Mouse (Mus musculus) heart, adult 2 months (tissue): ENCODE measurements around the gene Ctsa. TPM values are rescaled to one million over a fixed set of nuclear protein-coding genes. Genes with fewer than 3 reads are reported as not detected.
"Not testable (repeated sequence)": the region's sequence is repeated elsewhere in the genome, so short reads cannot be mapped to it uniquely, and the experiment has no call there.

ENCODE experiments used
- DNase-seq, 2 experiments: peaks; one replicate each; pipeline ENCODE4 v3.0.0; 2021
- H3K27ac ChIP-seq: fragments of 200-600 bp; 2 replicates; pipeline ENCODE4 v1.8.1; 2022
- H3K27me3 ChIP-seq: fragments of 200-500 bp; 2 replicates; pipeline ENCODE4 v1.6.1; 2012; ENCODE audit warnings: mild to moderate bottlenecking, low read length, inconsistent platforms, mixed read lengths; ENCODE audit not compliant: control insufficient read depth, insufficient read depth
- H3K36me3 ChIP-seq: fragments of 200-500 bp; 2 replicates; pipeline ENCODE4 v1.6.1; 2012; ENCODE audit warnings: low read length, inconsistent platforms; ENCODE audit not compliant: control insufficient read depth, insufficient read depth
- H3K4me1 ChIP-seq: fragments of 200-500 bp; 2 replicates; pipeline ENCODE4 v1.6.1; 2011; ENCODE audit warnings: low read length; ENCODE audit not compliant: control insufficient read depth, insufficient read depth
- H3K4me3 ChIP-seq: fragments of 200-600 bp; 2 replicates; pipeline ENCODE4 v1.8.1; 2022
- H3K79me2 ChIP-seq: fragments of 200-500 bp; replicated peaks from 2 replicates; pipeline ENCODE4 v1.6.1; 2012; ENCODE audit warnings: mild to moderate bottlenecking, inconsistent platforms, low read length, moderate library complexity, mixed read lengths; ENCODE audit not compliant: control insufficient read depth, insufficient read depth
- H3K9ac ChIP-seq: fragments of 200-500 bp; 2 replicates; pipeline ENCODE4 v1.6.1; 2012; ENCODE audit warnings: low read depth, mild to moderate bottlenecking, control low read depth, inconsistent platforms, low read length, mixed read lengths
- CTCF ChIP-seq: fragments of 200-600 bp; IDR thresholded peaks from 2 replicates; pipeline ENCODE4 v1.8.1; 2022; ENCODE audit warnings: antibody characterized with exemption, mild to moderate bottlenecking, moderate library complexity
- EP300 ChIP-seq: fragments of 200-500 bp; IDR thresholded peaks from 2 replicates; pipeline ENCODE4 v1.6.1; 2011; ENCODE audit warnings: low read depth, low read length, control low read depth; ENCODE audit not compliant: insufficient read depth
- POLR2A ChIP-seq: fragments of 200-500 bp; IDR thresholded peaks from 2 replicates; pipeline ENCODE4 v1.6.1; 2011; ENCODE audit warnings: mild to moderate bottlenecking, low read depth, low read length, control low read depth; ENCODE audit not compliant: insufficient read depth
- WGBS: fragments of 180-500 bp; shearing (Covaris S2); methylation state at CpG from one replicate; pipeline ENCODE4 v1.1.7; 2018; 5-methylcytosine and 5-hydroxymethylcytosine counted together
- intact Hi-C: fragments of 180-260 bp; cut with DNase I; formaldehyde crosslinking; loops from one replicate; pipeline ENCODE4 v1.15.1; 2025
- polyA plus RNA-seq: library from polyadenylated mRNA; depleted of rRNA; stranded (reverse); fragments of >200 nt; gene quantifications from 2 replicates; pipeline ENCODE4 v1.2.3, GENCODE M21; 2012
- total RNA-seq, 2 experiments: library from RNA; stranded (reverse); gene quantifications; 2 replicates each; pipeline ENCODE4 v1.2.3; 2021

Gene Ctsa
- total and polyA plus RNA-seq, 3 experiments, result 94.3 to 200 (median 99.8) TPM

DNA sequence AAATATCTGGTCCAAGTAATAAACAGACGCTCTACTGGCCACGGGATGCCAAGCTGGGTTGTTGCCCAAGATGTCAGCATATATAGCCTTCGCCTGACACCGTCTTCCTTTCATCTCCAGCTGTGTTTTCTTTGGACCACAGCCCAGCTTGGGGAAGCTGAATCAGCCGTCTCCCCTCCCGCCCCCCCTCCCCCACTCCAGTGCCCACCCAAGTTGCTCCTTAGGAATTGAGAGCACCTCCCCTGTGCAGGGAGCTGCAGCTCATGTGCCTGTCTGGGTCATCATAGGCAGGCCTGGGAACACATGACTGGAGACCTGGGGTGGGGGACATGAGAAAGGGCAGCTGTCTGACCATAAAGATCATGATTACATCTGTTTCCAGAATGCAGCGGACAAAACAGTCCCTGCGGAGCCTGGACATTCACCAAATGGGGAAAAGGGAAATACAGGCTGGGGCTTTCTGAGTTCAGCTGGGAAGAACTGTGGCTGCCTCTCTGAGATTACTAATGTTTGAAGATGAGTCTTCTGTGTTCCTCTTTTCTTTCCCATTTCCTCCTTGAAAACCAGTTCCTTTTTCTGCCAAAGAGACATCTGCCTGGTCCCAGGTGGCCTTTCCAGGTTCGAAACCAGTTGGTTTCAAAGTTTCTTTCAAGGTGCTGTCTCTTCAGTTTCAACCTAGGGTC lies 29.6 kb downstream of the Ctsa start:
- intact Hi-C loops, result no loop called here
- no peaks in the 10 kb centered on the region for H3K79me2 ChIP-seq

DNA sequence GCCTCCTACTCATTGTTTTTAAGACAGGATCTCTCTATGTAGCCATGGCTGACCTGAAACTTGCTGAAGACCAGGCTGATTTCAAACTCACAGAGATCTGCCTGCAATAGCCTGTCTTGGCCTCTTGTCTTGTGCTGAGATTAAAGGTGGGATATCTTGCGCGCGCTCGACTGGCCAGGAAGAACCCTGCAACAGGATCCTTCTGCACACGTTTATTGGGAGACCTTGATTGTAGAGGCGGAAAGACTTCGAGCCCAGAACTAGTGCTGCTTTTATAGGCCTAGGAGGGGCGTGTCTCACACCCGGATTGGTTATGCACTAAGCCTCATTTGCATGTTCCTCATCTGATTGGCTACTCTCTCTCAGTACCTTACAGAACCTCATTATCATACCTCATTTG lies 30.7 kb downstream of the Ctsa start:
- intact Hi-C loops, H3K9ac ChIP-seq, H3K27me3 ChIP-seq, H3K4me3 ChIP-seq, H3K27ac ChIP-seq, DNase-seq, H3K36me3 ChIP-seq, H3K79me2 ChIP-seq: not testable (repeated sequence)
- H3K4me1 ChIP-seq, result peaks cover 16% of the 10 kb centered on the region
- 95% methylated on average over 8 of the region's 9 CpGs for WGBS

More for the DNA sequence above, 29.6 kb downstream of the Ctsa start:
- 14% methylated on average over 9 of the region's 9 CpGs for WGBS
- peak; percentile 66 to 77 for DNase-seq
- peaks cover 16% of the 10 kb centered on the region for H3K4me1 ChIP-seq
- no peaks in the 10 kb centered on the region for H3K36me3 ChIP-seq
- H3K27me3 ChIP-seq, result no peaks in the 10 kb centered on the region
- no peak overlapping the region for H3K4me3 ChIP-seq
- no peak overlapping the region for H3K9ac ChIP-seq
- peak overlapping the region; percentile 62 for H3K27ac ChIP-seq
- TF ChIP-seq CTCF (no peak), EP300 (no peak), POLR2A (no peak)

DNA sequence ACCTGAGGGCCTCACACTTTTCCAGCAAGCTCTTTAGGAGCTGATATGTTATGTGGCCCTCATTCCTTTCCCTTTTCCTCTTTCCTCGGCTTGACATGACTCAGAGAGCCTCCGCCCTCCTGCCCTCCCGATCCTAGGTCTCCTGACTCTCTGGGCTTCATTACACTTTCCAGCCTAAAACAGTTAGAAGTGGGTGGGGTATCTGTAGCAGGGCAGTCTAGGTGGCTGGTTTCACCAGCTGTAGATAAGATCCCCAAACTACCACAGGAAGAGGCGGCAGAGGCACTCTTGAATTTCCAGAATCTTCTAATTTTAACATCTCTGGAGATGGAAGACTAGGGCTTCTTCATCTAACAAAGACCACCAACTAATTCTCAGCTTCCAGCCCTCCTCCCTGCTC lies 31.9 kb downstream of the Ctsa start:
- H3K4me3 ChIP-seq, result no peak overlapping the region
- no peaks in the 10 kb centered on the region for H3K79me2 ChIP-seq
- WGBS, result 63% methylated on average over 4 of the region's 4 CpGs
- peaks cover 16% of the 10 kb centered on the region for H3K4me1 ChIP-seq
- H3K27me3 ChIP-seq, result no peaks in the 10 kb centered on the region
- H3K9ac ChIP-seq, result no peak overlapping the region
- intact Hi-C loops, result no loop called here
- TF ChIP-seq POLR2A (no peak), EP300 (no peak), CTCF (no peak)
- H3K36me3 ChIP-seq, result no peaks in the 10 kb centered on the region
- DNase-seq, result no peak
- H3K27ac ChIP-seq, result no peak overlapping the region

DNA sequence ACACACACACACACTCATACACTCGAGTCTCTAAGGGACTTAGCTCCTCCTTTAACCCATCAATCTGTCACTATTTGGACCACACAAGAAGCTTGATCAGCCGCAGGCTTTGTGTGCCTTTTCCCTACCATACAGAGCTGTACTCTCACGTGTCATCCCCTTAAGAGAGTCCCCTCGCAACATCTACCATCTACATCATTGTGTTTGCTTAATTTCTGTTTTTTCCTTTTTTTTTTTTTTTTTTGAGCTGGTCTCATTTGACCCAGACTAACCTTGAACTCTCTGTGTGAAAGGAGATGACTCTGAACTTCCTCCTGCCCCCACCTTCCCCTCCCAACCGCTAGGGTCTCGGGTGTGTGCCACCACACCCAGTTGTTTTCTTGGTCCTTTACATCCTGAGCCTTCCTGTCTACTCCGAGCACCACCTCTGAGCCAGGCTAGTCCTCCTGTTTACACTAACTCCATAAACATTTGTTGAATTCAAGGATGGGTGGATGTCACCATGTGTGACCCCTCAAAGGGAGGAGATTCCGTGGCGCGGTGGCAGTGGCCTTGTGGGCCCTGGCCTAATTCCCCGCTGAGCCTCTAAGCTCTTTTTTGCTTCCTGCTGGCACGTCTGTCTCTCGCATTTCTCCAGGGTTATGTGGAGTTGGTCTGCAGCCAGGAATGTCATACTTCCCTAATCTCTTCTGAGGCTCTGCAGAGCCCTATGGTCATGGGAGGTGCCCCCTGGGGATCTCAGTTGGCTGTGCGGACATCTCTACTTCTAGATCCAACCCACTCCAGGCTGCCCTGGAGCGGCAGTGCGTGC lies 34.3 kb downstream of the Ctsa start:
- WGBS, result 8% methylated on average over 16 of the region's 16 CpGs
- Histone ChIP-seq H3K4me3 (no peak overlapping the region), H3K9ac (no peak overlapping the region)

DNA sequence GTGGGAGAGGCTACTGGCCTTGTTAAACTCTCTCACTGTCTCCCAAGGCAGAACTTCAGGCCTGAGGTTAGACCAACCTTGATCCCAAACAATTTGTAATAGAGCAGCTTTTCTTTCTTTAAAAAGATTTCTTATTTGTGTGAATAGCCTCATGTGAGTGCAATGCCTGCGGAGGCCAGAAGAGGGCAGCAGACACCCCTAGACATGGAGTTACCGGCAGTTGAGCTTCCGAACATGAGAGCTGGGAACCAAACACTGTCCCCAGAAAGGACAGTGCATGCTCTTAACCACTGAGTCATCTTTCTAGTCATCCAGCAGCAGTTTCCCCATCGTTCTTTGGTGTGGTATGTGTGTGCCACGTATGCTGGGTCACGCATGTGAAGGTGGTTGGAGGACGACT lies 34.9 kb downstream of the Ctsa start:
- Histone ChIP-seq H3K4me3 (no peak overlapping the region), H3K27ac (peak overlapping the region; percentile 76), H3K27me3 (no peaks in the 10 kb centered on the region), H3K79me2 (no peaks in the 10 kb centered on the region), H3K36me3 (no peaks in the 10 kb centered on the region), H3K4me1 (peaks cover 9% of the 10 kb centered on the region), H3K9ac (no peak overlapping the region)
- TF ChIP-seq CTCF, result peak; percentile 80
- no peak for TF ChIP-seq POLR2A
- WGBS, result 89% methylated on average over 7 of the region's 7 CpGs
- intact Hi-C loops, result loop anchor here (2.0 kb wide), 1 partner anchor 33 kb away; no protein-coding TSS in a partner anchor
- DNase-seq, result no peak

More for the DNA sequence above, 34.3 kb downstream of the Ctsa start:
- Histone ChIP-seq H3K4me1 (peaks cover 13% of the 10 kb centered on the region), H3K79me2 (no peaks in the 10 kb centered on the region), H3K36me3 (no peaks in the 10 kb centered on the region), H3K27me3 (no peaks in the 10 kb centered on the region), H3K27ac (peak overlapping the region; percentile 76)
- intact Hi-C loops, result loop anchor here (2.0 kb wide), 1 partner anchor 32 kb away; no protein-coding TSS in a partner anchor
- peak; percentile 75 to 89 for DNase-seq
- TF ChIP-seq POLR2A (no peak), EP300 (peak; percentile 78; the same call in 1 of the 2 replicates), CTCF (peak; percentile 27; the same call in 1 of the 2 replicates)

DNA sequence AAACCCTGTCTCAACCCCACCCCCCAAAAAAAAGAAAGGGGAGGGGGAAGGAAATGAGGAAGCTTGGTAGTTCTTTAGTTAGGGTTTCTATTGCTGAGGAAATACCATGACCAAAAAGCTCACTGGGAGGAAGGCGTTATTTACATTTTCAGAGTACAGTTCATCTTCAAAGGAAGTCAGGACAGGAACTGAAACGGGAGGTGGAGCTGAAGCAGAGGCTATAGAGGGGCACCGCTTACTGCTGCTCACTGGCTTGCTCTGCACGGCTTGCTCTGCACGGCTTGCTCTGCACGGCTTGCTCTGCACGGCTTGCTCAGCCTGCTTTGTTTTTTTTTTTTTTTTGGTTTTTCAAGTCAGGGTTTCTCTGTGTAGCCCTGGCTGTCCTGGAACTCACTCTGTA lies 35.8 kb downstream of the Ctsa start:
- intact Hi-C loops, result no loop called here
- Histone ChIP-seq H3K79me2 (no peaks in the 10 kb centered on the region), H3K9ac (no peak overlapping the region), H3K27ac (no peak overlapping the region), H3K4me1 (peaks cover 7% of the 10 kb centered on the region), H3K4me3 (no peak overlapping the region), H3K27me3 (no peaks in the 10 kb centered on the region), H3K36me3 (no peaks in the 10 kb centered on the region)
- no peak for DNase-seq
- no peak for TF ChIP-seq EP300
- TF ChIP-seq POLR2A, result no peak
- TF ChIP-seq CTCF, result no peak
- WGBS, result 68% methylated on average over 7 of the region's 7 CpGs
